Mouse (Mus musculus) neural tube, embryonic 11.5 days (tissue): ENCODE measurements around the gene Lmf1. TPM values are rescaled to one million over a fixed set of nuclear protein-coding genes. Genes with fewer than 3 reads are reported as not detected.

Experiments used
- ATAC-seq: fragments of 200-750 bp; cut with Nextera tagmentation; 2 replicates; pipeline ENCODE4 v1.8.0; 2017; ENCODE audit warnings: moderate number of reproducible peaks, mild to moderate bottlenecking, moderate TSS enrichment, moderate library complexity; ENCODE audit not compliant: insufficient read depth, low FRiP score, low TSS enrichment
- DNase-seq: peaks from one replicate; pipeline ENCODE4 v3.0.0-alpha.2; 2015; ENCODE audit warnings: low spot score
- H3K27ac ChIP-seq: fragments of 300-500 bp; sonication (generic); 2 replicates; pipeline ENCODE4 v1.5.1; 2014; ENCODE audit warnings: low read depth, mild to moderate bottlenecking, low read length
- H3K27me3 ChIP-seq: fragments of 300-500 bp; sonication (generic); 2 replicates; pipeline ENCODE4 v1.6.1; 2014; ENCODE audit warnings: mild to moderate bottlenecking, low read length, mixed read lengths; ENCODE audit not compliant: control insufficient read depth, insufficient read depth
- H3K36me3 ChIP-seq: fragments of 300-500 bp; sonication (generic); 2 replicates; pipeline ENCODE4 v1.6.1; 2014; ENCODE audit warnings: mild to moderate bottlenecking, low read length, moderate library complexity, mixed read lengths; ENCODE audit not compliant: control insufficient read depth, insufficient read depth
- H3K4me1 ChIP-seq: fragments of 300-500 bp; sonication (generic); 2 replicates; pipeline ENCODE4 v1.6.1; 2014; ENCODE audit warnings: low read length, mixed read lengths; ENCODE audit not compliant: control insufficient read depth, insufficient read depth
- H3K4me2 ChIP-seq: fragments of 300-500 bp; sonication (generic); 2 replicates; pipeline ENCODE4 v1.6.1; 2014; ENCODE audit warnings: low read depth, mild to moderate bottlenecking, moderate library complexity
- H3K4me3 ChIP-seq: fragments of 300-500 bp; sonication (generic); 2 replicates; pipeline ENCODE4 v1.5.1; 2014; ENCODE audit warnings: low read depth, low read length
- H3K9ac ChIP-seq: fragments of 300-500 bp; sonication (generic); 2 replicates; pipeline ENCODE4 v1.6.1; 2014; ENCODE audit warnings: mild to moderate bottlenecking, low read length
- H3K9me3 ChIP-seq: fragments of 300-500 bp; sonication (generic); 2 replicates; pipeline ENCODE4 v1.6.1; 2016; ENCODE audit warnings: low read length; ENCODE audit not compliant: control insufficient read depth
- WGBS: fragments of 180-500 bp; shearing (Covaris S2); extraction: QIAGEN DNeasy Blood & Tissue Kit; methylation state at CpG from one replicate; pipeline ENCODE4 v1.1.7; 2014; 5-methylcytosine and 5-hydroxymethylcytosine counted together
- polyA plus RNA-seq: library from polyadenylated mRNA; unstranded; fragments of >200 nt; fragmentation: Nextera tagmentation; extraction: Ambion mirVana; gene quantifications from 2 replicates; pipeline ENCODE4 v1.2.1, GENCODE M21; 2014

Gene Lmf1
- polyA plus RNA-seq, 1 experiment from 2014 or later, result 23.9 TPM

GRCm38 (mm10) chr17:25555159-25555558 lies 23.7 kb upstream of the Lmf1 start:
- DNase-seq (no peak), ATAC-seq (no peak)
- H3K27ac ChIP-seq, result no peak overlapping the region; the same call in 1 of the 2 replicates
- no peaks in the 10 kb centered on the region for H3K9me3 ChIP-seq
- peaks cover 22% of the 10 kb centered on the region for H3K4me1 ChIP-seq
- 55% methylated on average over 3 of the region's 3 CpGs for WGBS
- H3K36me3 ChIP-seq, result no peaks in the 10 kb centered on the region
- no peak overlapping the region for H3K4me2 ChIP-seq
- H3K9ac ChIP-seq, result no peak overlapping the region
- no peak overlapping the region for H3K4me3 ChIP-seq
- H3K27me3 ChIP-seq, result no peaks in the 10 kb centered on the region

- Histone ChIP-seq H3K9ac (peak overlapping the region; percentile 54), H3K9me3 (no peaks in the 10 kb centered on the region), H3K4me1 (peaks cover 27% of the 10 kb centered on the region), H3K27me3 (no peaks in the 10 kb centered on the region), H3K4me2 (peak overlapping the region; percentile 64), H3K36me3 (no peaks in the 10 kb centered on the region), H3K27ac (peak overlapping the region; percentile 70; the same call in 1 of the 2 replicates), H3K4me3 (peak overlapping the region; percentile 31)
- WGBS, result 7% methylated on average over 29 of the region's 29 CpGs
- ATAC-seq (peak; percentile 38; the same call in 1 of the 2 replicates), DNase-seq (peak; percentile 67)
Observed at GRCm38 (mm10) chr17:25555666-25556629, 22.9 kb upstream of the Lmf1 start.

GRCm38 (mm10) chr17:25556630-25557354 lies 22.1 kb upstream of the Lmf1 start:
- no peaks in the 10 kb centered on the region for H3K36me3 ChIP-seq
- 13% methylated on average over 21 of the region's 21 CpGs for WGBS
- H3K9me3 ChIP-seq, result no peaks in the 10 kb centered on the region
- peak; percentile 63 for DNase-seq
- H3K9ac ChIP-seq, result peak overlapping the region; percentile 54
- H3K4me1 ChIP-seq, result peaks cover 34% of the 10 kb centered on the region
- ATAC-seq, result peak; percentile 13; the same call in 1 of the 2 replicates
- peak overlapping the region; percentile 31 for H3K4me3 ChIP-seq
- H3K27me3 ChIP-seq, result no peaks in the 10 kb centered on the region
- H3K27ac ChIP-seq, result peak overlapping the region; percentile 70
- peak overlapping the region; percentile 64 for H3K4me2 ChIP-seq

GRCm38 (mm10) chr17:25559634-25560033 lies 19.3 kb upstream of the Lmf1 start:
- no peaks in the 10 kb centered on the region for H3K36me3 ChIP-seq
- H3K27me3 ChIP-seq, result no peaks in the 10 kb centered on the region
- no peak overlapping the region for H3K9ac ChIP-seq
- no peak overlapping the region for H3K4me3 ChIP-seq
- WGBS, result 73% methylated on average over 4 of the region's 4 CpGs
- no peak overlapping the region for H3K4me2 ChIP-seq
- ATAC-seq (no peak), DNase-seq (no peak)
- H3K9me3 ChIP-seq, result no peaks in the 10 kb centered on the region
- H3K27ac ChIP-seq, result no peak overlapping the region
- peaks cover 34% of the 10 kb centered on the region for H3K4me1 ChIP-seq

GRCm38 (mm10) chr17:25560554-25561222 lies 18.2 kb upstream of the Lmf1 start:
- H3K27me3 ChIP-seq, result no peaks in the 10 kb centered on the region
- H3K9me3 ChIP-seq, result no peaks in the 10 kb centered on the region
- DNase-seq (no peak), ATAC-seq (0 out of 2 replicates have a peak, but pooled peaks have one; percentile 15)
- peaks cover 32% of the 10 kb centered on the region for H3K4me1 ChIP-seq
- WGBS, result 55% methylated on average over 5 of the region's 5 CpGs
- H3K27ac ChIP-seq, result peak overlapping the region; percentile 69
- H3K9ac ChIP-seq, result no peak overlapping the region; the same call in 1 of the 2 replicates
- no peak overlapping the region for H3K4me3 ChIP-seq
- no peaks in the 10 kb centered on the region for H3K36me3 ChIP-seq
- H3K4me2 ChIP-seq, result no peak overlapping the region

- peak overlapping the region; percentile 69 for H3K27ac ChIP-seq
- 40% methylated on average over 16 of the region's 16 CpGs for WGBS
- ATAC-seq, result peak; percentile 87
- no peaks in the 10 kb centered on the region for H3K27me3 ChIP-seq
- DNase-seq, result peak; percentile 81
- peaks cover 25% of the 10 kb centered on the region for H3K4me1 ChIP-seq
- H3K9ac ChIP-seq, result peak overlapping the region; percentile 41
- no peaks in the 10 kb centered on the region for H3K36me3 ChIP-seq
- no peak overlapping the region for H3K4me3 ChIP-seq
- 0 out of 2 replicates have a peak overlapping the region, but pooled peaks have one; percentile 9 for H3K4me2 ChIP-seq
- H3K9me3 ChIP-seq, result no peaks in the 10 kb centered on the region
Observed at GRCm38 (mm10) chr17:25561223-25562028, 17.5 kb upstream of the Lmf1 start.

- H3K36me3 ChIP-seq, result no peaks in the 10 kb centered on the region
- WGBS, result 84% methylated on average over 5 of the region's 5 CpGs
- H3K27ac ChIP-seq, result no peak overlapping the region
- DNase-seq, result no peak
- no peaks in the 10 kb centered on the region for H3K9me3 ChIP-seq
- H3K4me3 ChIP-seq, result no peak overlapping the region
- no peak for ATAC-seq
- peaks cover 10% of the 10 kb centered on the region for H3K27me3 ChIP-seq
- H3K4me2 ChIP-seq, result no peak overlapping the region
- peaks cover 19% of the 10 kb centered on the region for H3K4me1 ChIP-seq
- H3K9ac ChIP-seq, result no peak overlapping the region
Observed at GRCm38 (mm10) chr17:25564481-25564880, 14.4 kb upstream of the Lmf1 start.

- Histone ChIP-seq H3K36me3 (no peaks in the 10 kb centered on the region), H3K4me1 (peaks cover 27% of the 10 kb centered on the region), H3K9me3 (no peaks in the 10 kb centered on the region), H3K9ac (no peak overlapping the region), H3K27ac (no peak overlapping the region), H3K4me2 (no peak overlapping the region), H3K27me3 (peaks cover 14% of the 10 kb centered on the region), H3K4me3 (no peak overlapping the region)
- no peak for ATAC-seq
- WGBS, result 38% methylated on average over 6 of the region's 6 CpGs
- DNase-seq, result peak; percentile 35
Observed at GRCm38 (mm10) chr17:25565244-25565643, 13.6 kb upstream of the Lmf1 start.
